Mouse (Mus musculus) ZHBTc4 (cell line): ENCODE results near the gene Dock4.
A peak's percentile ranks its signal among the peaks of the same experiment; 100 is the strongest.
"Not testable (repeated sequence)": the region's sequence is repeated elsewhere in the genome, so short reads cannot be mapped to it uniquely, and the experiment has no call there.

Experiments used
- DNase-seq: peaks from one replicate; pipeline ENCODE4 v3.0.0-alpha.2; 2011; ENCODE audit warnings: low read depth, low spot score

Gene Dock4

GRCm38 (mm10) chr12:40823631-40824030, 377.9 kb downstream of the Dock4 start:
- no peak for DNase-seq

- DNase-seq, result no peak
Observed at GRCm38 (mm10) chr12:40824251-40824650, 378.5 kb downstream of the Dock4 start.

DNA sequence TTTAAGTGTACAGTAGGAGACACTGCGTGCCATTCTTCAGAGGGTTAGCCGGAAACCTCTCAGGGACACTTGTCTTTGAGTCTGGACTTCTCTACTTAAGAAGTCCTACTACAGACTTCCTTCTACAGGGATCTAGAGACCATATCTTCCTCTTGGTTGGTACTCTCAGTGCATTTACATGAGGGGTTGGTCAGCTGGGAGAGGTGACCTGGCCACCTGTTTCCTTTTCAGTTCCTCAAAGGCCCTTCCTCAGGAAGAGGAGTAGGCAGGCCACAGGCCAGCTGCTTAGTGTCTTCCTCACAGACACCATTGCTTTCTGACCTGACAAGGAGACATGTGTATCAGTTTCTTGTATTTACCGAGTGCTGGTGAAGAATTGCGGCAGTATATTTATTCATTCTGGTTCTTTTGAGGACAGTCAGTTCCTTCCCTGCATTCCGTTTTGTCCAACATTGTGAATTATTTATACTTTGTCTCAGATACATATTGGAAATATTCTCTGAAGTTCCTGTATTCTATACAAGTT, 380.2 kb downstream of the Dock4 start:
- no peak for DNase-seq

DNA sequence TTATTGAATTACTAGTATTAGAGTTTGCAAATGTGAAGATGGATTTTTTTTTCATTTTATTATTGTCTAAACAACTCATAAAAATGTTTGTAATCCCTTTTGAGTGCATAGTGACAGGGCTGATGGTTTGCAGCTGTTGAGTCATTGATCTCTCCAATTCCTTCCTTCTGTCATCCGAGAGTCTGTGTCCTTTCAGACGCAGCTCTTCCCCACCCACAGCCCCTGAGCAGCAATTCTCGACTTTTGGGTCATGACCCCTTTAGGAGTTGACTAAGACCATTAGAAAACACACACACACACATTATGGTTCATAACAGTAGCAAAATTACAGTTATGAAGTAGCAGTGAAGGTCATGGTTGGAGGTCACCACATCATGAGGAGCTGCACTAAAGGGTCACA, 380.7 kb downstream of the Dock4 start:
- DNase-seq, result no peak

DNA sequence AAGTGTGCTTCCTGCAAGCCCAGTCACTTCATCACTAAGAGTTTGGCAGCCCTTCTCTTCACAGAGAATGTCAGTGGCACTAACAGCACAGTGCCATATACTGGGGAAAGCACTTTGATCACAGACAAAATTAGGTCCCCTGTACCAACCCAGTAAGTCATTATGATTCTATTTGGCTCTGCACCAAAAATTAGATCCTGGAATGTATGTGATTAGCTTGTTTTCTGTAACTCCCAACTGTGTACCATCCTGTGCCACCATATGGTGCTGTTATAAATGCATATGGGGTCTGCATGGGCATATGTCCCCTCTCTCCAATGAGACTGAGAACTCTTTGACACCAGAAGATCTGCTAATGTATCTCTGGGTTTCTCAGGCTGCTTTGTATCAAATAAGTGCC, 382.3 kb downstream of the Dock4 start:
- DNase-seq, result no peak

DNA sequence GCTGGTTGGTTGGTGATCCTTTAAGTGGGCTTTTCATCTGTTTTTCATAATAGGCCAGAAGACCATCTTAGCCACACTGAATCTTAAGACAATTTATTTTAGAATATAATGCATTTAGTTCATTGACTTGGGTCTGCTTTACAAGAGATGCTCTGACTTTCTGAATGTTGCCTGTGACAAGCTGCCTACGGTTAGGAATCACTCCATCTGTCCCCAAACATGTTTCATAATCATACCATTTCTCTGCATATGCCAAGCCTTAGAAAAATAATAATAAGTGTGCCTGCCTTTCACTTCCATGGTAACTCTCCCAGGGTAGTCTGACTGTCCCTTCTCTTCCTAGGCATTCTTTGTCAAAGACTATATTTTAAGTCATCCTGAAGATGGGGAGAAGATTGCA, 383.5 kb downstream of the Dock4 start:
- no peak for DNase-seq

DNA sequence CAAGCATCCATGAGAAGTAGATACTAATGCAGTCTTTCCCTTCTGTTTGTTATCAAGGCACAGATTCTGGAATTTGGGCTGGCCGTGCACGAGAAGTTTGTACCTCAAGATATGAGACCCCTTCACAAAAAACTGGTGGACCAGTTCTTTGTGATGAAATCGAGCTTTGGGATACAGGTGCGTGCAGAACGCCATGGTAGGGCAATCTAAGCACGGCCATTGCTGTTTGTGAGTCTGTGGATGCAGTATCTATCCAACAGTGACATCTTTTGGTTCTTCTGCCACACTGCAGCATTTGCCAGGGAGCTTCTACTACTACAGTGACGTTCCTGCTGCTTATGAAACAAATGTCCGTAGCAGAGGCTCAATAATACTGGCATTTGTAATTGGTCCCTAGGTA, 386.4 kb downstream of the Dock4 start:
- peak; percentile 71 for DNase-seq

DNA sequence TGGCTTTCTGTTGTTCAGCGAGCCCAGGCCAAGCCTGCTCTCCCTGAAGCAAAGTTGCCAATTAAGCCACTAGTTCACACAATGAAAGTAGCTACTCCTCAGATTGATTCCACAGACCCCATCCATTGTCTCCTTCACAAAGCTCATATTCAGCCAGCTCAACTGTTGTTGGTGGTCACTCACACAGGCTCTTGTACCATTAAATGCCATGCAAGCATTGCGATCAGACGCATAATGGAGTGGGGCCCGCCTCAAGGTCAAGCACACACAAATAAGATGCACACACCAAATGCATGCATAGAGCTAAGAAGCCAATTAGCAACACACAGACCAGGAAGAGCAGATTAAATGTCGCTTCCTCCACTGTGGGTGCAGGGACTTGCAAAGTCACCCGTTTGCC, 391.2 kb downstream of the Dock4 start:
- DNase-seq, result peak; percentile 93

- peak; percentile 80 for DNase-seq
Observed at GRCm38 (mm10) chr12:40837597-40838337, 392.0 kb downstream of the Dock4 start.

- DNase-seq, result no peak
Observed at GRCm38 (mm10) chr12:40838338-40838695, 392.6 kb downstream of the Dock4 start.

GRCm38 (mm10) chr12:40838940-40839339, 393.2 kb downstream of the Dock4 start:
- DNase-seq, result no peak

DNA sequence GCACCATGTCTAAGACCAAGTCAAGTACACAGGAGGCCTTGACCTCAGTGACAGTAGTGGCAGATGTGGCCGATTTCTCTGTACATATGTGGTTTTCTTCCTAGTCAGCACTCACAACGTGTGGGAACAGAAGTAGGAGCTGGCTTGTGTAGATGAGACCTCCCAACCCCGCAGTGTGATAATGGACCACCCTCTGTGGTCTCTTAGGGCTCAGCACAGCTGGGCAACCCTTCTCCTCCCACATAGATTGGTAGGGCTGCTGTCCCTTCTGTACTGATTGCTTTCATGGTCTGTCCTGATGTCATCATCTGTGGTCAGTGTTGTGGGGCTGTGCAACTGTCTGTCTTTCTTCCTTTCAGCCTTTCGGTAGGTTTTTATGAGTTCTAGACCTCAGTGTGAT, 394.1 kb downstream of the Dock4 start:
- DNase-seq, result no peak

DNA sequence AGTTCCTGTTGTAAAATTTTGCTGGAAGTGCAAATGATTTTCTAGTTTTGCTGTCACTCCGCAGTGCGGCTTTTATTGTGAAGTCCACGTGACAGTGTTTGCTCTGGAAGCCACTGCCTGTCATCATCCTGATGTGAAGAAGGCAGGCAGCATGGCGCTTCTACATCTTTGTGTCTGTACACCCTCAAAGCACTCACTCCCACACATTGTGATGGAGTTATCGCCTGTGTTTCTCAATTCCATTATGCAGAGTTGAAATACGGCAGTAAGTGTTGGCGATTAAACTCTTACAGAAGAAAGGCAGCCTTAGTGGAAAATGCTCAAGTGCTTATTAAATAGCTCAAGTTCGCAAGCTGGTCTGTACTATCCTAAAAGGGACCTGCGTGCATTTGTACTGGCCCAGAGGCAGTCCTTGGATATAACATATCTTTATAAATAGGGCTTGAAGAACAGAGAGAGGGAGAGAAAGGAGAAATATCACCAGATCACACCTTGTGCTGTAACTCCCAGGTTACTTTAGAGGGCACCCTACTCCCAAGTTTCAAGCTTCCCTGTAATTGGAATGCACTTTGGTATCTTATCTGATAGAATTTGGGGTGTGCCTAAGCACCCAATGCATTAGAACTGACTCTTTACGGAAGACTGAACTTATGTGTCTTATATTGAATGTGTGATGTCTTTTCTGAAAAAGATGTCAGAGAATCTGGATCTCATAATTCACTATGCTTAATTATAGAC, 396.7 kb downstream of the Dock4 start:
- peak; percentile 54 for DNase-seq

DNA sequence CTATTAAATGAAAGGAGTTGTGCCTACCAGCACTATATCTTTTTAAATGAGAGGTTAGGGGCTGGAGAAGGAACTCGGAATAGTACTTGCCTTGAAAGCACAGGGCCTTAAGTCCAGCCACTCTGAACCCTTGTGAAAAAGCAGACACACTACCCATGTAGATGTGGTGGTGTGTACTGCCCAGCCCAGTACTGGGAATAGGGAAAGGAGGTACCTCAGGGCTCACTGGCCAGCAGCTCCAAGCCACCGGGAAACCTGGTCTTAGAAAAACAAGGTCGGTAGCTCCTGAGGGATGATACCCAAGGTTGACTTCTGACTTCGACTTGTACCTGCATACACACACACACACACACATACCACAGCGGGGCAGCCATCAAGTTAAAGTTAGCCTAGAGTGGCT, 397.2 kb downstream of the Dock4 start:
- DNase-seq, result peak; percentile 10

DNA sequence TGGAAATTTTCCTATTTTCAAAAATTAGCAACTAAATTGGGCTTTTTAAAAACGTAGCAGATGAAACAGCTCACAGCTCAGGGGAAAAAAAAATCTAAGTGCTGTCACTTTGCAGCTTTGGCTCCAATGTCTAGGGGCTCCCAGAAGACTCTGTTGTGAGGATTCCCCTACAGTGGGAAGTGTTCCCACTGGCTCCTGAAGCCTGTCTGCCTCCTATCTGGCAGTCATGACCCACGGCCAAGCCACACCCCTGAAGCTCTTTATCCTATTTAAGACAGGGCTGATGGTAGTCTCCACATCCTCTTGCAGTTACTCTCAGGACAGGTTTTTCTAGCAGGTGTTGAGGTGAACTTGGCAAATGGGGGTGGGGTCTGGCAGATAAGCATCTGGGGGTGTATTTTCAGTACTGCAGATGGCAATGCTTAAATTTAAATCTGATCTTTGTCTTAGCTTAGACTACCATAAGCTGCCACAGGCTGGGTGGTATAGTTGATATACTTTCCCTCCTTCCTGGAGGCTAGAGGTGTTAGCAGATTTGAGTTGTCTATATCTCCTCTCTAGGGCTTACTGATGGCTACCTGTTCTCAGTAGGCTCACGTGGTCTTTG, 397.8 kb downstream of the Dock4 start:
- no peak for DNase-seq

DNA sequence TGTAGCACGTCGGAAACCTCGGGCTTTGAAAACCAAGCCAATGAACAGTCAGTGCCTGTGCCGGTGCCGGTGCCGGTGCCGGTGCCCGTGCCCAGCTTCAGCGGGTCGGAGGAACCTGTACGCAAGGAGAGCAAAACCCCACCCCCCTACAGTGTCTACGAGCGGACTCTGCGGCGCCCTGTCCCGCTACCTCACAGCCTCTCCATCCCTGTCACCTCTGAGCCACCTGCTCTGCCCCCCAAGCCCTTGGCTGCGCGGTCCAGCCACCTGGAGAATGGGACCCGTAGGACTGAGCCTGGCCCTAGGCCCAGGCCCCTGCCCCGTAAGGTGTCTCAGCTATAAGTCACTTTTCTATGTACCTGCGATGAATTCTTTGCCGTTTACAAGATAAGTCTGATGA, 398.6 kb downstream of the Dock4 start:
- DNase-seq, result peak; percentile 17

DNA sequence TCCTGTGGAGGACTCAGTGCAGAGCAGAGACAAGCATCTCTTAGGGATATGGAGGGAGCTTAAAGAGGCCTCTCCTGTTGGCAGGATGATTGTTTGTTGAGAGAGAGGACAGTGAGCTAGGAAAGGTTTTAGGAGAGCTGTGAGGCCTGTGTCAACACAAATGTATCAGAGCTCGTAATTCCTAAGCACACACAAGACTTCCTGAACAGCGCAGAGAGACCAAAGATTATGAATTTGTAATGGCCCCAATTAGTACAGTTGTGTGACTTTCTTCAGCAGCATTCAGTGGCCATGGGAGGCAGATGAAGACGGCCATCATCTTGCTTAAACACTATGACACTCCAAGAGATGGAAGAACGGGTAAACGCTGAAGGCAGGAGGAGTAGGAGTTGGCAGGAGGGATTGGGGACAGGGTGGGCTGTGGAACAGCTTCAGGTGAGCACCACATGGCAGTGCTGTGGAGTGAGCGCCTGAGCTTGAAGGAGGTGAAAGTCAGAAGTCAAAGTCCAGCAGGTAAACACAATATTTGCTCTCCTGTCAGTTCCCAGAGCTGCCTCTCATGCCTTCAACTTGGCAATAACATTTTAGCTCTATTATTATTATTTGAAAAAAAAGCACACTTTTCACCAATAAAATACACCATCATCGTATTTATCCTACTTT, 409.1 kb downstream of the Dock4 start:
- DNase-seq, result no peak

DNA sequence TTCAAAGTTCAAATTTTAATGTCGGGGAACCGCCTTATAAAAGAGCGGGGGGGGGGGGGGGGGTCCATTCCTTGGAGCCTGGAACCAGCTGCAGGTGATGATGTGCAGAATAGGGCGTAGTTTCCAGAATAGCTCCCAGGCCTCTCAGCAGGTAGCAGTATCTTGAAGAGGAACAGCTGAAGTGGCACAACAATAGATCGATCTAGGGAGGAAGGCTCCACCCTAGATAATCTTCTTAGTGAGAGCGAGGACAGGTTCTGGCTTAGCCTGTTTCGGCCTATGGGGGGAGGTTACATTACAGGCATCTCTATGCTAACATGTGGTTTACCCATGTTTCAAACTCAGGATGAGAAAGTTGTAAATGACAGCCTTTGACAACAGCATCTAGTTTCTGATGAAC, 411.7 kb downstream of the Dock4 start:
- peak; percentile 69 for DNase-seq

GRCm38 (mm10) chr12:40858763-40859162, 413.0 kb downstream of the Dock4 start:
- DNase-seq, result not testable (repeated sequence)

DNA sequence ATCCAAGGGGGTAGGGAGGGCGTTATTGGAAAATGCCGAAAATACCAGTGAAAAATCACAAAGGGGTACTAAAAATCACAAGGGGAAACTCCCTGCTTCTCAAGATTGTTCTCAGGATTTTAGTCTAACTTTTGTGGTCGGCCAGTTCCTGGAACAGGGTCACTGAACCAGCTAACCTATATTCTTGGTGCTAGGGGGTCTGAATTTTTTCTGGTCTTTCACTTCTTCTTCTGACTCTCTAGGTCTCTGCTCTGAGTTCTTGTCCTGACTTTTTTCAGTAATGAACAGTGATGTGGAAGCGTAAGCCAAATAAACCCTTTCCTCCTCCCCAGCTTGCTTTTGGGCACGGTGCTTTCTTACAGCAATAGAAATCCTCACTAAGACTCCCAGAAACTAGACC, 424.6 kb downstream of the Dock4 start:
- DNase-seq, result no peak

- no peak for DNase-seq
Observed at GRCm38 (mm10) chr12:40872716-40873115, 427.0 kb downstream of the Dock4 start.

DNA sequence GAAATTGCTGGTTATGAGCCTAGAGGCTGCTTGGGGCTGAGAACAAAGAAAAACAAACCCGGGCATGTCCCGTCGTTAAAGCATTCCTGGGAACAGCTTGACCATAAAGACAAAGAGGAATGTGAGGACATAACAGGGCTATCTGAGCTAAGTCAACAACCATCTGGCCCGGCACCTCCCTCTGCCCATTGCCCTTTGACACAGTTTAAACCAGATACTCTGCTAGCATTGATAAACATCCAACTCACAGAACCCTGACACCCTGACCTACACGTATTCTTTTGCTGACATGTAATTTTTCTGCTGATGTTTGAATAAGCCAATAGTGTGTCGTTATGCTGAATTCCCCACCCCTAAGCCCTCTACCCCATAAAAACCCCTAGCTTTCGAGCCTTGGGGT, 427.5 kb downstream of the Dock4 start:
- not testable (repeated sequence) for DNase-seq
